Mouse (Mus musculus): ENCODE measurements around the gene Uhrf1bp1l. TPM values are rescaled to one million over a fixed set of nuclear protein-coding genes. Genes with fewer than 3 reads are reported as not detected.

Uhrf1bp1l gene
- polyA plus RNA-seq, 1 experiment, result 16.0 TPM

GRCm38 (mm10) chr10:89776029-89776428, 31.2 kb downstream of the Uhrf1bp1l start:
- peak overlapping the region; percentile 75 for H3K4me2 ChIP-seq (ENCODE audit: low read depth)
- no peak overlapping the region for H3K4me3 ChIP-seq
- H3ac ChIP-seq (ENCODE audit: control insufficient read depth, insufficient read length), result no peak overlapping the region
- peaks cover 20% of the 10 kb centered on the region for H3K79me2 ChIP-seq (ENCODE audit: control insufficient read depth, insufficient read depth)
- H3K27me3 ChIP-seq (ENCODE audit: control insufficient read depth, insufficient read depth, insufficient read length), result no peaks in the 10 kb centered on the region
- TF ChIP-seq TCF12 (IDR thresholded peaks at IDR 0.05; ENCODE audit: insufficient read depth, poor library complexity, severe bottlenecking) (no peak), CEBPB (IDR thresholded peaks at IDR 0.05; ENCODE audit: insufficient read depth, poor library complexity, severe bottlenecking) (no peak), SRF (IDR thresholded peaks at IDR 0.05; ENCODE audit: control insufficient read depth, insufficient read length, low read depth) (no peak), TCF3 (IDR thresholded peaks at IDR 0.05; ENCODE audit: insufficient read length, low read depth) (no peak), POLR2AphosphoS2 (IDR thresholded peaks at IDR 0.05; ENCODE audit: insufficient read length, low read depth) (no peak), POLR2A (IDR thresholded peaks at IDR 0.05; ENCODE audit: insufficient read length, low read depth) (no peak), E2F4 (IDR thresholded peaks at IDR 0.05; ENCODE audit: insufficient read depth) (no peak), REST (IDR thresholded peaks at IDR 0.05; ENCODE audit: insufficient read depth, insufficient read length) (no peak), MAX (IDR thresholded peaks at IDR 0.05; ENCODE audit: low read depth) (no peak), MYOD1 (IDR thresholded peaks at IDR 0.05; ENCODE audit: control insufficient read depth in 1 of 3, insufficient read length in 2 of 3, low read depth in 2 of 3) (no peak), USF1 (IDR thresholded peaks at IDR 0.05; ENCODE audit: low read depth) (no peak), MYOG (IDR thresholded peaks at IDR 0.05; ENCODE audit: control insufficient read depth in 1 of 3, insufficient read depth in 1 of 3, insufficient read length in 2 of 3, low read depth in 2 of 3) (no peak)
- peaks cover 7% of the 10 kb centered on the region for H3K36me3 ChIP-seq (ENCODE audit: control insufficient read depth, insufficient read depth)

DNA sequence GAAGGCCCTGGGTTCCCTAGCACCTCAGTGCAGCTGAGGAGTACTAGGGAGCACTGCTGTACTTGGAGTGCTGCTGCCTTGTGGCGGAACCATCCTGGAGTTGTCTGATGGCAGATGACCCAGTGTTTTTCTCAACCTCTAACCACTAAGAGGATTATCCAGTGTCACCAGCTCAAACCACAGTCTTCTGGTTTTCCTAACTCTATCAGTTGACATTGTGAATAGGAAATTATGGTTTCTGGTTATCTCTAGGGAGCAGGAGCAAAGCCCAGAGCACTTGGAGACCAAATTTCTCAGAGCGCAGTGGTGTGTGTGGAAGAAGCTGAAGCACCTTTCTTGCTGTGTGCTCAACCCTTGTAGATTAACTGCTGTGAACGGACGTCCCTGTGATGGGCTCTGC, 47.1 kb downstream of the Uhrf1bp1l start:
- H3K79me2 ChIP-seq (ENCODE audit: control insufficient read depth, insufficient read depth), result no peaks in the 10 kb centered on the region
- no peak overlapping the region for H3K4me2 ChIP-seq (ENCODE audit: low read depth)
- TF ChIP-seq POLR2AphosphoS2 (IDR thresholded peaks at IDR 0.05; ENCODE audit: insufficient read length, low read depth), result no peak
- TF ChIP-seq E2F4 (IDR thresholded peaks at IDR 0.05; ENCODE audit: insufficient read depth), result no peak
- no peak for TF ChIP-seq MYOD1 (IDR thresholded peaks at IDR 0.05; ENCODE audit: control insufficient read depth in 1 of 3, insufficient read length in 2 of 3, low read depth in 2 of 3)
- TF ChIP-seq POLR2A (IDR thresholded peaks at IDR 0.05; ENCODE audit: insufficient read length, low read depth), result no peak
- TF ChIP-seq CEBPB (IDR thresholded peaks at IDR 0.05; ENCODE audit: insufficient read depth, poor library complexity, severe bottlenecking), result no peak
- no peak for TF ChIP-seq MYOG (IDR thresholded peaks at IDR 0.05; ENCODE audit: control insufficient read depth in 1 of 3, insufficient read depth in 1 of 3, insufficient read length in 2 of 3, low read depth in 2 of 3)
- TF ChIP-seq TCF3 (IDR thresholded peaks at IDR 0.05; ENCODE audit: insufficient read length, low read depth), result no peak
- TF ChIP-seq USF1 (IDR thresholded peaks at IDR 0.05; ENCODE audit: low read depth), result no peak
- no peak for TF ChIP-seq MAX (IDR thresholded peaks at IDR 0.05; ENCODE audit: low read depth)
- no peak for TF ChIP-seq SRF (IDR thresholded peaks at IDR 0.05; ENCODE audit: control insufficient read depth, insufficient read length, low read depth)
- no peak for TF ChIP-seq REST (IDR thresholded peaks at IDR 0.05; ENCODE audit: insufficient read depth, insufficient read length)
- TF ChIP-seq TCF12 (IDR thresholded peaks at IDR 0.05; ENCODE audit: insufficient read depth, poor library complexity, severe bottlenecking), result no peak
- no peak overlapping the region for H3K4me3 ChIP-seq
- no peak overlapping the region for H3ac ChIP-seq (ENCODE audit: control insufficient read depth, insufficient read length)
- H3K36me3 ChIP-seq (ENCODE audit: control insufficient read depth, insufficient read depth), result peaks cover 31% of the 10 kb centered on the region
- H3K27me3 ChIP-seq (ENCODE audit: control insufficient read depth, insufficient read depth, insufficient read length), result no peaks in the 10 kb centered on the region

GRCm38 (mm10) chr10:89794121-89794520, 49.3 kb downstream of the Uhrf1bp1l start:
- Histone ChIP-seq H3K4me2 (ENCODE audit: low read depth) (no peak overlapping the region), H3K4me3 (no peak overlapping the region), H3K36me3 (ENCODE audit: control insufficient read depth, insufficient read depth) (peaks cover 19% of the 10 kb centered on the region), H3K79me2 (ENCODE audit: control insufficient read depth, insufficient read depth) (no peaks in the 10 kb centered on the region), H3K27me3 (ENCODE audit: control insufficient read depth, insufficient read depth, insufficient read length) (no peaks in the 10 kb centered on the region), H3ac (ENCODE audit: control insufficient read depth, insufficient read length) (no peak overlapping the region)
- TF ChIP-seq SRF (IDR thresholded peaks at IDR 0.05; ENCODE audit: control insufficient read depth, insufficient read length, low read depth), result no peak
- no peak for TF ChIP-seq TCF12 (IDR thresholded peaks at IDR 0.05; ENCODE audit: insufficient read depth, poor library complexity, severe bottlenecking)
- no peak for TF ChIP-seq CEBPB (IDR thresholded peaks at IDR 0.05; ENCODE audit: insufficient read depth, poor library complexity, severe bottlenecking)
- TF ChIP-seq POLR2A (IDR thresholded peaks at IDR 0.05; ENCODE audit: insufficient read length, low read depth), result no peak
- TF ChIP-seq MYOG (IDR thresholded peaks at IDR 0.05; ENCODE audit: control insufficient read depth in 1 of 3, insufficient read depth in 1 of 3, insufficient read length in 2 of 3, low read depth in 2 of 3), result no peak
- no peak for TF ChIP-seq TCF3 (IDR thresholded peaks at IDR 0.05; ENCODE audit: insufficient read length, low read depth)
- no peak for TF ChIP-seq USF1 (IDR thresholded peaks at IDR 0.05; ENCODE audit: low read depth)

- Histone ChIP-seq H3K27me3 (ENCODE audit: control insufficient read depth, insufficient read depth, insufficient read length) (no peaks in the 10 kb centered on the region), H3K79me2 (ENCODE audit: control insufficient read depth, insufficient read depth) (no peaks in the 10 kb centered on the region), H3K4me3 (no peak overlapping the region), H3K36me3 (ENCODE audit: control insufficient read depth, insufficient read depth) (peaks cover 25% of the 10 kb centered on the region), H3K4me2 (ENCODE audit: low read depth) (no peak overlapping the region), H3ac (ENCODE audit: control insufficient read depth, insufficient read length) (no peak overlapping the region)
- no peak for TF ChIP-seq MYOG (IDR thresholded peaks at IDR 0.05; ENCODE audit: control insufficient read depth in 1 of 3, insufficient read depth in 1 of 3, insufficient read length in 2 of 3, low read depth in 2 of 3)
- TF ChIP-seq MAX (IDR thresholded peaks at IDR 0.05; ENCODE audit: low read depth), result no peak
- no peak for TF ChIP-seq USF1 (IDR thresholded peaks at IDR 0.05; ENCODE audit: low read depth)
- TF ChIP-seq MYOD1 (IDR thresholded peaks at IDR 0.05; ENCODE audit: control insufficient read depth in 1 of 3, insufficient read length in 2 of 3, low read depth in 2 of 3), result no peak
- TF ChIP-seq TCF3 (IDR thresholded peaks at IDR 0.05; ENCODE audit: insufficient read length, low read depth), result no peak
- TF ChIP-seq TCF12 (IDR thresholded peaks at IDR 0.05; ENCODE audit: insufficient read depth, poor library complexity, severe bottlenecking), result no peak
- TF ChIP-seq POLR2A (IDR thresholded peaks at IDR 0.05; ENCODE audit: insufficient read length, low read depth), result no peak
- TF ChIP-seq CEBPB (IDR thresholded peaks at IDR 0.05; ENCODE audit: insufficient read depth, poor library complexity, severe bottlenecking), result no peak
- TF ChIP-seq E2F4 (IDR thresholded peaks at IDR 0.05; ENCODE audit: insufficient read depth), result no peak
- no peak for TF ChIP-seq POLR2AphosphoS2 (IDR thresholded peaks at IDR 0.05; ENCODE audit: insufficient read length, low read depth)
- no peak for TF ChIP-seq REST (IDR thresholded peaks at IDR 0.05; ENCODE audit: insufficient read depth, insufficient read length)
- no peak for TF ChIP-seq SRF (IDR thresholded peaks at IDR 0.05; ENCODE audit: control insufficient read depth, insufficient read length, low read depth)
Measured at GRCm38 (mm10) chr10:89819146-89819545, 74.4 kb downstream of the Uhrf1bp1l start.
